Mouse (Mus musculus) ES-Bruce4 (cell line): ENCODE measurements around the gene Akap2. TPM values are rescaled to one million over a fixed set of nuclear protein-coding genes. Genes with fewer than 3 reads are reported as not detected.

Source experiments
- H3K27ac ChIP-seq: 2 replicates; pipeline ENCODE4 v1.5.1; 2012; ENCODE audit warnings: low read length, inconsistent platforms; ENCODE audit not compliant: insufficient read depth
- H3K27me3 ChIP-seq: 2 replicates; pipeline ENCODE4 v1.6.1; 2012; ENCODE audit warnings: mild to moderate bottlenecking, low read length, inconsistent platforms; ENCODE audit not compliant: control insufficient read depth, poor library complexity, insufficient read depth, severe bottlenecking
- H3K36me3 ChIP-seq: 2 replicates; pipeline ENCODE4 v1.6.1; 2012; ENCODE audit warnings: inconsistent platforms, mild to moderate bottlenecking, low read length, moderate library complexity; ENCODE audit not compliant: control insufficient read depth, poor library complexity, insufficient read depth, severe bottlenecking
- H3K4me1 ChIP-seq: one replicate; pipeline ENCODE4 v1.8.1; 2011; ENCODE audit warnings: low read length; ENCODE audit not compliant: control insufficient read depth, insufficient read depth
- H3K4me3 ChIP-seq: 2 replicates; pipeline ENCODE4 v1.5.1; 2011; ENCODE audit warnings: low read depth, mild to moderate bottlenecking, low read length
- H3K9ac ChIP-seq: 2 replicates; pipeline ENCODE4 v1.6.1; 2012; ENCODE audit warnings: low read depth, mild to moderate bottlenecking, inconsistent platforms; ENCODE audit not compliant: poor library complexity, severe bottlenecking
- H3K9me3 ChIP-seq: replicated peaks from 2 replicates; pipeline ENCODE4 v1.6.1; 2012; ENCODE audit warnings: mild to moderate bottlenecking, low read length, inconsistent platforms; ENCODE audit not compliant: control insufficient read depth, poor library complexity, insufficient read depth, severe bottlenecking
- CTCF ChIP-seq: IDR thresholded peaks from one replicate; pipeline ENCODE4 v1.8.1; 2011; ENCODE audit warnings: low read depth, low read length
- EP300 ChIP-seq: IDR thresholded peaks from 2 replicates; pipeline ENCODE4 v1.6.1; 2011; ENCODE audit warnings: low read depth, low read length; ENCODE audit not compliant: insufficient read depth
- POLR2A ChIP-seq: IDR thresholded peaks from one replicate; pipeline ENCODE4 v1.8.1; 2011; ENCODE audit warnings: low read length; ENCODE audit not compliant: insufficient read depth
- polyA plus RNA-seq: library from polyadenylated mRNA; stranded (reverse); fragments of >200 nt; gene quantifications from 2 replicates; pipeline ENCODE4 v1.2.4, GENCODE M21; 2011; ENCODE audit warnings: low read depth; ENCODE audit not compliant: missing spikeins, insufficient read depth, insufficient read length

Akap2 gene
- polyA plus RNA-seq, 1 experiment = 96.5 TPM

- H3K4me3 ChIP-seq = no peak overlapping the region
- H3K9me3 ChIP-seq = no peaks in the 10 kb centered on the region
- H3K27me3 ChIP-seq = no peaks in the 10 kb centered on the region
- TF ChIP-seq CTCF = no peak
- no peak for TF ChIP-seq POLR2A
- TF ChIP-seq EP300 = no peak
- H3K27ac ChIP-seq = no peak overlapping the region
- H3K9ac ChIP-seq = no peak overlapping the region
- no peaks in the 10 kb centered on the region for H3K4me1 ChIP-seq
- peaks cover 4% of the 10 kb centered on the region; the same call in 1 of the 2 replicates for H3K36me3 ChIP-seq
These were observed 172.3 kb downstream of the Akap2 start for GRCm38 (mm10) chr4:57889773-57890172.

DNA sequence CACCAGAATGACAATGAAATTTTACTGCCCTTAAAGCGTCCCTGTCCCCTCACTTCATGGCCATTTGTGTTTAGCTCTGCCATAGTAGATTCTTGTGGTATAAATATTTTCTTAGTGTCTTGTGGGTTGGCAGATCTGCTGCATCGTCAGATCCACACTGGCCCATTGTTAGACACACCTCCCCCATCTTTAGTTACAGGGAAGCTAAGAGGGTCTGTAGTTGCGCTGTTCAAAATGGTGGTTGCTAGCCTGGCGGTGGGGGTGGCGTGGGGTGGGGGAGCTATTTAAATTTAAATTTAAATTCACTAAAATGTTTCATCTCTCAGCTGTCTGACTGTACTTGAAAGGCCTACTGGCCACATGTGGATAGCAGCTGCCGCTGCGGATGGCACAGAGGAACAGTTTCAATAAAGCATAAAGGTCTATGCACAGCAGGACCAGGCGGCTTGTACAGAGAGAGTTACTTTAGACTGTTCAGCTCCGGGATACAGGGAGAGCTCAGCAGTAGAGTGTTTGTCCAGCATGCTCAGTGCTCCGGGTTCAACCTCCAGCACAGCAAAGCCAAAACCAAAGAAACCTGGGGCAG lies 174.6 kb downstream of the Akap2 start:
- Histone ChIP-seq H3K4me3 (no peak overlapping the region), H3K4me1 (no peaks in the 10 kb centered on the region), H3K9me3 (no peaks in the 10 kb centered on the region), H3K36me3 (peaks cover 4% of the 10 kb centered on the region; the same call in 1 of the 2 replicates), H3K9ac (no peak overlapping the region), H3K27ac (no peak overlapping the region), H3K27me3 (no peaks in the 10 kb centered on the region)
- no peak for TF ChIP-seq CTCF
- TF ChIP-seq EP300 = no peak
- TF ChIP-seq POLR2A = no peak

GRCm38 (mm10) chr4:57895140-57895539 lies 177.7 kb downstream of the Akap2 start:
- TF ChIP-seq POLR2A (no peak), EP300 (no peak), CTCF (no peak)
- Histone ChIP-seq H3K27ac (no peak overlapping the region), H3K27me3 (no peaks in the 10 kb centered on the region), H3K4me3 (no peak overlapping the region), H3K4me1 (no peaks in the 10 kb centered on the region), H3K9me3 (no peaks in the 10 kb centered on the region), H3K36me3 (peaks cover 4% of the 10 kb centered on the region; the same call in 1 of the 2 replicates), H3K9ac (no peak overlapping the region)

DNA sequence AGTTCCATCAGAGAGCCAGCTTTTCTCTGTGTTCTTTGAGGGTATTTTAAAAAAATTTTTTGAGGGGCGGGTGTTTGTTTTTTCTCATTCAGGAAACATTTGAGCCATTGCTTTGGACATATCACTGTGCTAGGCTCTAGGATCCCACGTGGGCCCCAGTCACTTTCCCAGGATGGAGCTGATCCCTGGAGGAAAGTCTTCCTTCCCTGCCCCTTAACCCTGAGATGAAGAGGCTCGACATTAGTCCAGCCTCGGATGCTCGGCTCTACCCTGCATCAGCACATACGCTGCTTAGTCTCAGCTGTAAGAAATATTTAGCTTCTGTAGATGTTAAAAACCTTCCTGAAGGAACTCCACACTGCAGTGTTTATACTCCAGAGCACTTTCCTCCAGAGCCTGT lies 178.4 kb downstream of the Akap2 start:
- no peaks in the 10 kb centered on the region for H3K9me3 ChIP-seq

GRCm38 (mm10) chr4:57896631-57897030 lies 179.2 kb downstream of the Akap2 start:
- H3K4me3 ChIP-seq = no peak overlapping the region
- H3K9ac ChIP-seq = no peak overlapping the region
- H3K27me3 ChIP-seq = no peaks in the 10 kb centered on the region
- no peaks in the 10 kb centered on the region for H3K9me3 ChIP-seq
- TF ChIP-seq EP300 (no peak), CTCF (no peak), POLR2A (no peak)
- H3K36me3 ChIP-seq = peaks cover 4% of the 10 kb centered on the region; the same call in 1 of the 2 replicates
- no peak overlapping the region for H3K27ac ChIP-seq
- H3K4me1 ChIP-seq = no peaks in the 10 kb centered on the region

More for the DNA sequence above, 178.4 kb downstream of the Akap2 start:
- no peak overlapping the region for H3K9ac ChIP-seq
- H3K27me3 ChIP-seq = no peaks in the 10 kb centered on the region
- H3K4me1 ChIP-seq = no peaks in the 10 kb centered on the region
- peaks cover 4% of the 10 kb centered on the region; the same call in 1 of the 2 replicates for H3K36me3 ChIP-seq
- no peak overlapping the region for H3K27ac ChIP-seq
- no peak for TF ChIP-seq CTCF
- no peak for TF ChIP-seq POLR2A
- no peak for TF ChIP-seq EP300
- H3K4me3 ChIP-seq = no peak overlapping the region

DNA sequence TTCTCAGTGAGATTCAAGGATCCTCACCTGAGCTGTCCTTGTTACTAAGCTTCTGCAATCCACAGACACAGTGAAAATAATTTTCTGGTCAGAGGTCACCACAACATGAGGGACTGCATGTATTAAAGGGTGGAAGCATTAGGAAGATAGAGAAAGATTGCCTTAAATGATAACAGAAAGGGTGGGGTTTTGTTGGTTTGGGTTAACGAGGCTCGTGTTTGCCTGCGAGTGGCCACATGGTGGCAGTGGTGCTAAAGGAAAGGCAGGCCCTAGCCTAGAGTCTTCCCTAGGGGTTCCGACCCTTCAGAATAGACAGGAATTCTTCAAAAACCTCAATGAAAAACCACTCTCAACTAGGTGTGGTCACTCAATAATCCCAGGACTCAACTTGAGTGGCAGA lies 183.8 kb downstream of the Akap2 start:
- TF ChIP-seq CTCF (peak; percentile 90), EP300 (0 out of 2 replicates have a peak, but pooled peaks have one; percentile 16), POLR2A (no peak)
- H3K9ac ChIP-seq = no peak overlapping the region
- no peaks in the 10 kb centered on the region for H3K4me1 ChIP-seq
- H3K36me3 ChIP-seq = no peaks in the 10 kb centered on the region
- H3K27ac ChIP-seq = no peak overlapping the region
- H3K27me3 ChIP-seq = no peaks in the 10 kb centered on the region
- H3K4me3 ChIP-seq = no peak overlapping the region
- H3K9me3 ChIP-seq = no peaks in the 10 kb centered on the region
